Mouse (Mus musculus): ENCODE data around the gene Fbxw7. TPM values are rescaled to one million over a fixed set of nuclear protein-coding genes. Genes with fewer than 3 reads are reported as not detected.

Fbxw7 gene
- polyA plus RNA-seq, 1 experiment from 2014 or later, result 8.4 TPM

DNA sequence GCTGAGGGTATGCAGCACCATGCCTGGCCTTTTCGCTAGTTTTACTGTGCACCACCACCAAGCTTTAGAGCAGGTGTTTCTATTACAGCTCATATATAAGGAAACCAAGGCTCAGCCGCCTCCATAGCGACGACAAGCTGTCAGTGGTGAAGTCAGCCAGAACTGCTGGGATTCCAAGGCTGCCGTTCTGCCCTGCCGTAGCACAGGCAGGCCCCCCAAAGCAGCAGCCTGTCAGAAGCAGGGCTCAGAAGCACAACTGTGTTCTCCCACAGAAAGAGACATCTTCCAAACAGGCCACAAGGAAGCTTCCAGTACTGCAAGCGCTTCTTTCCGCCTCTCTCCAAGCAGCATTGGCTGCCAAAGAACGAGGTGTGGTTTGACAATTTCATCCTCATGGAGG is 200.6 kb downstream of the Fbxw7 start:
- no peaks in the 10 kb centered on the region for H3K27me3 ChIP-seq (ENCODE audit: control insufficient read depth, insufficient read depth, low read length)
- no peaks in the 10 kb centered on the region for H3K9me3 ChIP-seq (replicated peaks; ENCODE audit: control insufficient read depth, low read length)
- no peak overlapping the region for H3K4me3 ChIP-seq (ENCODE audit: low read depth, low read length)
- no peak overlapping the region for H3K27ac ChIP-seq (ENCODE audit: low read depth, low read length)
- 36% methylated on average over 9 of the region's 9 CpGs for WGBS (ENCODE audit: insufficient replicate concordance)
- H3K36me3 ChIP-seq (ENCODE audit: control insufficient read depth, insufficient read depth, low read length), result no peaks in the 10 kb centered on the region
- ATAC-seq (replicated peaks; ENCODE audit: insufficient number of reproducible peaks, low FRiP score, low TSS enrichment), result no peak
- no peak overlapping the region for H3K9ac ChIP-seq (ENCODE audit: low read depth, low read length)
- no peaks in the 10 kb centered on the region for H3K4me1 ChIP-seq (ENCODE audit: control insufficient read depth, insufficient read depth, low read length)
- peak overlapping the region; percentile 12; the same call in 1 of the 2 replicates for H3K4me2 ChIP-seq

DNA sequence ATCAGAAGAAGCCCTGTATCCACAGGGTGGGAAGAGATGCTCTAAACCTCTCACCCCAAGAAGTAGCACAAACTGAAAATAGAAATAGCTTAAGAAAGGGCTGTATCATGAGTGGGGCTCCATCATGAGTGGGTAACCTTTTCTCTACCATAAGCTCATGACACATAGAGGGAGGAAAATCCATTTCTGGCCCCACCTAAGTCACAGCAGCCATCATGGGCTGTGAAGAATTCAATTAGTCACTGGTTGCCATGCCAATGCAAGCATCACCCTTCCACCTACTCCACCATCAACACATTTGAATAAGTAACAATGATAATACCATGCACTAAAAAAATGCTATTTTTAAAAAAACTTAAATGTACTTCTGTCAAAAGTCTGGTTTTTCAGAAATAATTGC is 205.1 kb downstream of the Fbxw7 start:
- H3K4me2 ChIP-seq, result no peak overlapping the region
- H3K36me3 ChIP-seq (ENCODE audit: control insufficient read depth, insufficient read depth, low read length), result no peaks in the 10 kb centered on the region
- H3K9me3 ChIP-seq (replicated peaks; ENCODE audit: control insufficient read depth, low read length), result no peaks in the 10 kb centered on the region
- no peak overlapping the region for H3K27ac ChIP-seq (ENCODE audit: low read depth, low read length)
- H3K4me1 ChIP-seq (ENCODE audit: control insufficient read depth, insufficient read depth, low read length), result no peaks in the 10 kb centered on the region
- no peak overlapping the region for H3K4me3 ChIP-seq (ENCODE audit: low read depth, low read length)
- ATAC-seq (replicated peaks; ENCODE audit: insufficient number of reproducible peaks, low FRiP score, low TSS enrichment), result no peak
- no peak overlapping the region for H3K9ac ChIP-seq (ENCODE audit: low read depth, low read length)
- no peaks in the 10 kb centered on the region for H3K27me3 ChIP-seq (ENCODE audit: control insufficient read depth, insufficient read depth, low read length)

DNA sequence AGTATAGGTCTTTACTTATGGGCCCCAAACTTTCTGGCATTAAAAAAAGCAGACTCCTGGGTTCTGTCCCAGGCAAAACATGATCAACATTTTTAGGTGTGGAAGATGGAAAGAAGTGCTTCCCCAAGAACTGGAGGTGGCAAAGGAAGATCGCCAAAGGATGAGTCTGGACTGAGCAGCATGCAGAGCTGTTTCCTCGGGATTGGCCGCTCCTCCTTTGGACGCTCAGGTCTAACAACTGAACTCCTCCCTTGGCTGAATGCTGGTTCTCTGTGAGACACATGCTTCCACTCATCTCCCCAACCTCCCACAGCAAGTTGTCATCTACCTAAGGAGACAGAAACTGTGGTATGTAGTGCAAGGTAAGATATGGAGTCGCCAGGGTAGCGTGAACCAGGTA is 206.7 kb downstream of the Fbxw7 start:
- H3K27me3 ChIP-seq (ENCODE audit: control insufficient read depth, insufficient read depth, low read length), result no peaks in the 10 kb centered on the region
- H3K4me1 ChIP-seq (ENCODE audit: control insufficient read depth, insufficient read depth, low read length), result no peaks in the 10 kb centered on the region
- no peak for ATAC-seq (replicated peaks; ENCODE audit: insufficient number of reproducible peaks, low FRiP score, low TSS enrichment)
- 89% methylated on average over 6 of the region's 6 CpGs for WGBS (ENCODE audit: insufficient replicate concordance)
- no peak overlapping the region for H3K9ac ChIP-seq (ENCODE audit: low read depth, low read length)
- no peaks in the 10 kb centered on the region for H3K9me3 ChIP-seq (replicated peaks; ENCODE audit: control insufficient read depth, low read length)
- no peak overlapping the region for H3K27ac ChIP-seq (ENCODE audit: low read depth, low read length)
- no peak overlapping the region for H3K4me2 ChIP-seq
- no peaks in the 10 kb centered on the region for H3K36me3 ChIP-seq (ENCODE audit: control insufficient read depth, insufficient read depth, low read length)
- no peak overlapping the region for H3K4me3 ChIP-seq (ENCODE audit: low read depth, low read length)

DNA sequence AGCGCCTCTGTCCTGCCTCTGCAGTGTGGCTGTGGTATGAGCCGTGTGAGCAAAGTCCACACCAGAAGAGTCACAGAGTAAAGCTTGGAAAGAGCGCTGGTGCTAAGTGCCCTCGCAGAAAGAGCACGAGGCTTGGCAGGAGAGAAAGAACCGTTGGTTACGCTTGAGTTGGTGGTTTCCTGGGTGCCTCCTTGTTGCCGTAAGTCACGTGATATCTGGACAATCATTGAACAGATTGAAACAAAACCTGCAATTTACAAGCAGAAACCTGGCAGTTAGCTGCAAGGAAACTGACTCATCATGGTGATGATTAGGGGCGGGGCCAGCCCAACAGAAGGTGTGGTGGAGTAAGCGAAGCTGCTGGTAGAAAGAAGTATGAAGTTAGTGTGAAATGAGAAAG is 207.7 kb downstream of the Fbxw7 start:
- ATAC-seq (replicated peaks; ENCODE audit: insufficient number of reproducible peaks, low FRiP score, low TSS enrichment), result no peak
- H3K27ac ChIP-seq (ENCODE audit: low read depth, low read length), result no peak overlapping the region
- 72% methylated on average over 11 of the region's 11 CpGs for WGBS (ENCODE audit: insufficient replicate concordance)
- H3K36me3 ChIP-seq (ENCODE audit: control insufficient read depth, insufficient read depth, low read length), result no peaks in the 10 kb centered on the region
- no peaks in the 10 kb centered on the region for H3K27me3 ChIP-seq (ENCODE audit: control insufficient read depth, insufficient read depth, low read length)
- H3K9ac ChIP-seq (ENCODE audit: low read depth, low read length), result no peak overlapping the region
- H3K4me2 ChIP-seq, result no peak overlapping the region
- no peaks in the 10 kb centered on the region for H3K9me3 ChIP-seq (replicated peaks; ENCODE audit: control insufficient read depth, low read length)
- H3K4me3 ChIP-seq (ENCODE audit: low read depth, low read length), result no peak overlapping the region
- H3K4me1 ChIP-seq (ENCODE audit: control insufficient read depth, insufficient read depth, low read length), result no peaks in the 10 kb centered on the region

DNA sequence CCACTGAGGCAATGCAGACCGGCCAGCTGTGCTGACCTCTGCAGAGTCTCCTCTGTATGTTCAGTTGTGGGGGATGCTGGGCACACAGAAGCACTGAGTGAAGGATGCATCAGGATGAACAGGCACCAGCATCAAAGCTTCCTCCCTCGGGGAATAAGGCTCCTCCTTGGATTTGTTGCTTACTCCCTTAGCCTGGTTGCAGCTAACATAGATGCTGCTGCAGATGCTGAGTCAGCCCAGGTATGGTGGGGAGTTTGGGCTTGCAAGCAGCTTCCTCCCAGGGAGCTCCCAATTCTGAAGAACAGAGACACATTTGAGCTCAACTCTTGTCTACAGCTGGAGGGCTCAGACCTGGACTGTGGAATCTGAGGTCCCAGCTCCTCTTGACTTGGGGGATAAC is 209.2 kb downstream of the Fbxw7 start:
- H3K4me2 ChIP-seq, result no peak overlapping the region
- no peaks in the 10 kb centered on the region for H3K36me3 ChIP-seq (ENCODE audit: control insufficient read depth, insufficient read depth, low read length)
- H3K27ac ChIP-seq (ENCODE audit: low read depth, low read length), result no peak overlapping the region
- WGBS (ENCODE audit: insufficient replicate concordance), result 59% methylated on average over 2 of the region's 2 CpGs
- H3K9me3 ChIP-seq (replicated peaks; ENCODE audit: control insufficient read depth, low read length), result no peaks in the 10 kb centered on the region
- no peak overlapping the region for H3K9ac ChIP-seq (ENCODE audit: low read depth, low read length)
- no peaks in the 10 kb centered on the region for H3K4me1 ChIP-seq (ENCODE audit: control insufficient read depth, insufficient read depth, low read length)
- ATAC-seq (replicated peaks; ENCODE audit: insufficient number of reproducible peaks, low FRiP score, low TSS enrichment), result no peak
- no peak overlapping the region for H3K4me3 ChIP-seq (ENCODE audit: low read depth, low read length)
- no peaks in the 10 kb centered on the region for H3K27me3 ChIP-seq (ENCODE audit: control insufficient read depth, insufficient read depth, low read length)

DNA sequence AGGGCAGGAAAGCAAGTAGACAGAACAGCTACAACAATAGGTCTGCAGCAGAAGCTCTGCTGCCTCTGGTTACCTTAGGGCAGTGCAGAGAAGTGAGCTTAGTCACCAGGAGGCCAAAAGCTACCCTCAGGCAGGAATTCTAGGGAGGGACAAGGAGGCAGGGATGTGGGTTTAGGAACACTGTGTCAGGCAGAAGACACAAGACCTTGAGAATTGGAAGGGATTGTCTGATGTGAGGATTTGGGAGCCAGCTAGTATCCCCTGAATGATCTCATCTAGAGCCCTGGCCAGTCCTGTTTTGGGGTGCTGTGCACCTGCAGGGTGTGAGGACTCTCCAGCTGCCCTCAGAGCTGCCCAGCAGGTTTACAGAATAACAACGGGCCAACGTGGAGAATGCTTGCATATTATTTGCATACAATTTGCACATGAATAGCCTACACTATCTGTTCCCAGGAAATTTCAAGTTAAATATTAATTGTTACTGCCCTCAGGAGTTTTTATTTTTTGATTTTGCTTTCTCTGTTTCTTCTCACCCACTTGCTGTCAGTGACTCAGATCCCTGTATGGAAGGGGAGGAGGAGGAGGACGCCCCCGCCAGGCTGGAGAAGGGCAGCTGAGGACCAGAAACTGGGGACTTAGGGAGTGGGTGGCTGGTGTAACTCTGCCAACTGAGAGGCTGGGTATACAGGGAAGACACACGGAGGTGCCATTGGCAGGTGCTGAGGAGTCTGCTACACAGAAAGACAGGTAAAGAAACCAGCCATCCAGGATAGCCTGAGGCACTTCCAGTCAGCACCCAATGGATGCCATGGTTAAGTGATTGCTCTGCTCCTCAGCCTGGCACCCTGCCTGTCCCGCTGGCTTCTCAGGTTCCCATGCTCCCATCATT is 210.0 kb downstream of the Fbxw7 start:
- no peaks in the 10 kb centered on the region for H3K9me3 ChIP-seq (replicated peaks; ENCODE audit: control insufficient read depth, low read length)
- no peaks in the 10 kb centered on the region for H3K4me1 ChIP-seq (ENCODE audit: control insufficient read depth, insufficient read depth, low read length)
- no peaks in the 10 kb centered on the region for H3K36me3 ChIP-seq (ENCODE audit: control insufficient read depth, insufficient read depth, low read length)
- WGBS (ENCODE audit: insufficient replicate concordance), result 27% methylated on average over 6 of the region's 6 CpGs
- no peak overlapping the region for H3K9ac ChIP-seq (ENCODE audit: low read depth, low read length)
- H3K27me3 ChIP-seq (ENCODE audit: control insufficient read depth, insufficient read depth, low read length), result no peaks in the 10 kb centered on the region
- no peak for ATAC-seq (replicated peaks; ENCODE audit: insufficient number of reproducible peaks, low FRiP score, low TSS enrichment)
- H3K4me3 ChIP-seq (ENCODE audit: low read depth, low read length), result no peak overlapping the region
- H3K27ac ChIP-seq (ENCODE audit: low read depth, low read length), result no peak overlapping the region
- H3K4me2 ChIP-seq, result no peak overlapping the region

Other genes starting within 250 kb of the Fbxw7 start
- 42.6 and 56.9 TPM in 2 replicates for gene Arfip1, start 232.6 kb upstream of the Fbxw7 start, polyA plus RNA-seq (2014; fragmentation: Nextera tagmentation; extraction: Ambion mirVana)
- not detected in 2 replicates for gene Tigd4, start 221.7 kb upstream of the Fbxw7 start, polyA plus RNA-seq (2014; fragmentation: Nextera tagmentation; extraction: Ambion mirVana)
- gene Tmem154, start 149.1 kb upstream of the Fbxw7 start, polyA plus RNA-seq (2014; fragmentation: Nextera tagmentation; extraction: Ambion mirVana), result 0.44 and 0.49 TPM in 2 replicates